In genomic region chr10:111452426-111452825, GRCm38 (mm10) we compare ENCODE assay signal across 30 mouse cellular contexts.
"Had no signal": no experiment of that assay in that cellular context is flagged by ENCODE, and none has a peak within 500 bp of the region (broad histone marks: within the 10 kb centered on the region; RNA-seq: fewer than 3 reads in every experiment).

No protein-coding gene starts in this region.

- H3K27ac ChIP-seq: limb, embryonic 10.5 days; limb, embryonic 12.5 days; limb, embryonic 13.5 days; limb, embryonic 15.5 days; liver, embryonic 13.5 days; liver, embryonic 14.5 days; liver, embryonic 15.5 days; lung, embryonic 15.5 days; macrophage; midbrain, embryonic 10.5 days; midbrain, embryonic 12.5 days; midbrain, embryonic 13.5 days; midbrain, embryonic 15.5 days; neural tube, embryonic 12.5 days had no signal

- H3K4me1 ChIP-seq: limb, embryonic 15.5 days; lung, embryonic 15.5 days; midbrain, embryonic 10.5 days; midbrain, embryonic 12.5 days; midbrain, embryonic 13.5 days; midbrain, embryonic 15.5 days; neural tube, embryonic 12.5 days had no signal

- ATAC-seq: lung, postnatal 0 days; midbrain, embryonic 13.5 days; midbrain, embryonic 15.5 days; midbrain, embryonic 16.5 days had no signal

- H3K9ac ChIP-seq: limb, embryonic 12.5 days; limb, embryonic 13.5 days; limb, embryonic 15.5 days; liver, embryonic 12.5 days; liver, embryonic 13.5 days; liver, embryonic 14.5 days; liver, embryonic 15.5 days; liver, postnatal 0 days; lung, embryonic 14.5 days; lung, embryonic 15.5 days; midbrain, embryonic 12.5 days; midbrain, embryonic 13.5 days; midbrain, embryonic 15.5 days; neural tube, embryonic 12.5 days had no signal

- H3K4me3 ChIP-seq: limb, embryonic 10.5 days; limb, embryonic 12.5 days; limb, embryonic 13.5 days; limb, embryonic 15.5 days; liver, embryonic 12.5 days; liver, embryonic 13.5 days; liver, embryonic 15.5 days; lung, embryonic 15.5 days; megakaryocyte, embryonic 14.5 days; midbrain, embryonic 10.5 days; midbrain, embryonic 12.5 days; midbrain, embryonic 13.5 days; midbrain, embryonic 15.5 days; myocyte; neural tube, embryonic 12.5 days had no signal

- H3K9me3 ChIP-seq: limb, embryonic 10.5 days; limb, embryonic 12.5 days; limb, embryonic 13.5 days; limb, embryonic 15.5 days; liver, embryonic 12.5 days; liver, embryonic 13.5 days; liver, embryonic 15.5 days; lung, embryonic 15.5 days; megakaryocyte, embryonic 14.5 days; midbrain, embryonic 10.5 days; midbrain, embryonic 12.5 days; midbrain, embryonic 13.5 days; midbrain, embryonic 15.5 days; neural tube, embryonic 12.5 days had no signal

- H3K36me3 ChIP-seq: limb, embryonic 10.5 days; limb, embryonic 12.5 days; limb, embryonic 13.5 days; limb, embryonic 15.5 days; liver, embryonic 12.5 days; liver, embryonic 13.5 days; liver, embryonic 15.5 days; lung, embryonic 15.5 days; midbrain, embryonic 10.5 days; midbrain, embryonic 12.5 days; midbrain, embryonic 13.5 days; midbrain, embryonic 15.5 days; neural tube, embryonic 12.5 days had no signal

- H3K27me3 ChIP-seq: limb, embryonic 12.5 days; limb, embryonic 13.5 days; limb, embryonic 15.5 days; liver, embryonic 12.5 days; liver, embryonic 13.5 days; liver, embryonic 15.5 days; lung, embryonic 15.5 days; megakaryocyte, embryonic 14.5 days; midbrain, embryonic 12.5 days; midbrain, embryonic 13.5 days; midbrain, embryonic 15.5 days; neural tube, embryonic 12.5 days had no signal

- H3K4me2 ChIP-seq: limb, embryonic 12.5 days; limb, embryonic 13.5 days; limb, embryonic 15.5 days; liver, embryonic 11.5 days; liver, embryonic 12.5 days; liver, embryonic 13.5 days; liver, embryonic 15.5 days; lung, embryonic 14.5 days; lung, embryonic 15.5 days; midbrain, embryonic 12.5 days; midbrain, embryonic 13.5 days; midbrain, embryonic 15.5 days; neural tube, embryonic 12.5 days had no signal

- DNase-seq: left cerebral cortex, postnatal 4 days; liver, postnatal 0 days; lung, adult 18-20 months; lung, adult 2 months; lung, embryonic 14.5 days; lung, postnatal 10 days; lung, postnatal 14 days; lung, postnatal 36 days; lung, postnatal 4 days; midbrain, embryonic 14.5 days had no signal
